Mouse (Mus musculus): ENCODE measurements around the gene Serpinb3a.

GRCm38 (mm10) chr1:107025886-107026285, 26.2 kb downstream of the Serpinb3a start:
- TF ChIP-seq CTCF (IDR thresholded peaks at IDR 0.05; ENCODE audit: low read depth) (no peak), EP300 (IDR thresholded peaks at IDR 0.05; ENCODE audit: low read depth) (no peak)

Measured in heart, postnatal 0 days (tissue).